Mouse (Mus musculus) T-helper 1 cell (primary cell): ENCODE measurements around the gene Asxl1.

Experiments used
- in situ Hi-C: fragments of 300-600 bp; cut with MboI, MseI; formaldehyde crosslinking; loops from one replicate; pipeline ENCODE4 v1.15.1; 2025; ENCODE audit warnings: high pct_unique_total_duplicates

The Asxl1 gene

GRCm38 (mm10) chr2:153443434-153444240 lies 98.0 kb downstream of the Asxl1 start:
- in situ Hi-C loops, result no loop called here

- in situ Hi-C loops, result no loop called here
Observed at GRCm38 (mm10) chr2:153444254-153445136, 98.9 kb downstream of the Asxl1 start.

- in situ Hi-C loops, result no loop called here
Observed at GRCm38 (mm10) chr2:153445137-153446016, 99.7 kb downstream of the Asxl1 start.

GRCm38 (mm10) chr2:153446017-153446408 lies 100.4 kb downstream of the Asxl1 start:
- in situ Hi-C loops, result no loop called here

- in situ Hi-C loops, result no loop called here
Observed at GRCm38 (mm10) chr2:153446476-153446875, 100.8 kb downstream of the Asxl1 start.

GRCm38 (mm10) chr2:153447719-153448118 lies 102.1 kb downstream of the Asxl1 start:
- in situ Hi-C loops, result no loop called here

GRCm38 (mm10) chr2:153448519-153448918 lies 102.9 kb downstream of the Asxl1 start:
- in situ Hi-C loops, result no loop called here
